Mouse (Mus musculus): ENCODE measurements around the gene Lipe.

Lipe gene

GRCm38 (mm10) chr7:25363151-25363550 is 35.4 kb downstream of the Lipe start:
- DNase-seq (ENCODE audit: low spot score in 2 of 2), result no peak

DNA sequence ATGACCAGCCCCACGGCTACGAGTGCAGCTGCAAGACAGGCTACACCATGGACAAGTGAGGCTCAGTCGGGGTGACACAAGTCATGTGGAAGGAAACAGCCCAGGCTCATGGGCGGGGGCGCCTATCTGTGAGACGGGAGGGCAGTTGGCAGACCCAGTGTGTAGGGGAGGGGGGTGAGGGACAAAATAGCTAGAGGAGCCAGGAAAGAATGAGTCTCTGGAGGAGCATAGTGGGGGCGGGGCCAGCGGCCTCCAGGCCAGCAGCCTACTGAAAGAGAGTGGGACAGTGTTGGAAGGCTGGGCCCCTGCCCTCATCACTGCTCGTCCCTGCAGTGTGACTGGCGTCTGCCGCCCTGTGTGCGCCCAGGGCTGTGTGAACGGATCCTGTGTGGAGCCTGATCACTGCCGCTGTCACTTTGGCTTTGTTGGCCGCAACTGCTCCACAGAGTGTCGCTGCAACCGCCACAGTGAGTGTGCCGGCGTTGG is 39.7 kb downstream of the Lipe start:
- DNase-seq (ENCODE audit: low spot score in 2 of 2), result no peak

GRCm38 (mm10) chr7:25348861-25349260 is 49.6 kb downstream of the Lipe start:
- no peak for DNase-seq (ENCODE audit: low spot score in 2 of 2)

- DNase-seq (ENCODE audit: low spot score in 2 of 2), result no peak
Observed at GRCm38 (mm10) chr7:25341000-25341784, 57.3 kb downstream of the Lipe start.

DNA sequence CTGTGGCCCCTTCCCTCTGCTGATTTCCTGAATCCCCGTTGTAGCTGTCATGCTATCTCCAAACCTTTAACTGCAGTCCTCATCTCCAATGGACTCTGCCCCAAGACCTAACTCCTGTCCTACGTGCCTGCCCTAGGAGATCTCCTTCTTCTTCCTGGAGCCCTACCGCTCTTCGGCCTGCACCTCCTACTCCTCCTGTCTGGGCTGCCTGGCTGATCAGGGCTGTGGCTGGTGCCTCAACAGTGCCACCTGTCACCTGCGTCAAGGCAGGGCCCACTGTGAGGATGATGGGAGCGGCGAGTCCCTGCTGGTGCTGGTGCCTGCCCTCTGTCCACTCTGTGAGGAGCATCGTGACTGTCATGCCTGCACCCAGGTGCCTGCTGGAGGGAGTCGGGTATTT is 59.2 kb downstream of the Lipe start:
- DNase-seq (ENCODE audit: low spot score in 2 of 2), result no peak

DNA sequence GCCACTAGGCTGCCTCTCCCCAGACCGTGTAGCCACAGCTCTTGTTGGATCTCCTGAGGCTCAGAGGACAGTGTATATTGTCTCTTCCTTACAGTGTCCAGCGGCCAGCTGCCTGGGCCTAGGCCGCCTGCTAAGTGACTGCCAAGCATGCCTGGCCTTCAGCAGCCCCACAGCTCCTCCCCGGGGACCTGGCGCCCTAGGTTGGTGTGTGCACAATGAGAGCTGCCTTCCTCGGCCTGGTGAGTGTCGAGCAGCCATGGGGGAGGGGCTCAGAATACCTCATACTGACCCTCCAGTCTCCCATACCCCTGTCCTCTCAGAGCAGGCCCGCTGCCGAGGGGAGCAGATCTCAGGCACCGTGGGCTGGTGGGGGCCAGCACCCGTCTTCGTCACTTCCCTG is 64.0 kb downstream of the Lipe start:
- DNase-seq (ENCODE audit: low spot score in 2 of 2), result no peak

- DNase-seq (ENCODE audit: low spot score in 2 of 2), result peak; percentile 55 to 69
Observed at GRCm38 (mm10) chr7:25333596-25334307, 64.8 kb downstream of the Lipe start.

All from spleen, postnatal 14 days (tissue).